Mouse (Mus musculus) midbrain, embryonic 14.5 days (tissue): Measurements from ENCODE around the gene Snap23. TPM values are rescaled to one million over a fixed set of nuclear protein-coding genes. Genes with fewer than 3 reads are reported as not detected.
A peak's percentile ranks its signal among the peaks of the same experiment; 100 is the strongest.

Experiments
- ATAC-seq: fragments of 200-750 bp; cut with Nextera tagmentation; 2 replicates; pipeline ENCODE4 v1.8.0; 2017; ENCODE audit warnings: moderate number of reproducible peaks, moderate library complexity; ENCODE audit not compliant: low FRiP score, low TSS enrichment
- DNase-seq: peaks from one replicate; pipeline ENCODE4 v3.0.0-alpha.2; 2015
- H3K27ac ChIP-seq: fragments of 300-500 bp; sonication (generic); replicated peaks from 2 replicates; pipeline ENCODE4 v1.5.1; 2014; ENCODE audit warnings: mild to moderate bottlenecking, low read depth, low read length, moderate library complexity
- H3K27me3 ChIP-seq: fragments of 300-500 bp; sonication (generic); 2 replicates; pipeline ENCODE4 v1.6.1; 2014; ENCODE audit warnings: low read length, control low read depth, mixed read lengths; ENCODE audit not compliant: control insufficient read depth, insufficient read depth
- H3K36me3 ChIP-seq: fragments of 300-500 bp; sonication (generic); 2 replicates; pipeline ENCODE4 v1.6.1; 2014; ENCODE audit warnings: low read length, control low read depth; ENCODE audit not compliant: control insufficient read depth, insufficient read depth
- H3K4me1 ChIP-seq: fragments of 300-500 bp; sonication (generic); 2 replicates; pipeline ENCODE4 v1.6.1; 2014; ENCODE audit warnings: mild to moderate bottlenecking, antibody characterized with exemption, low read length, control low read depth; ENCODE audit not compliant: control insufficient read depth, insufficient read depth
- H3K4me2 ChIP-seq: fragments of 300-500 bp; sonication (generic); 2 replicates; pipeline ENCODE4 v1.6.1; 2014; ENCODE audit warnings: mild to moderate bottlenecking, low read length, moderate library complexity
- H3K4me3 ChIP-seq: fragments of 300-500 bp; sonication (generic); replicated peaks from 2 replicates; pipeline ENCODE4 v1.5.1; 2014; ENCODE audit warnings: low read depth, low read length
- H3K9ac ChIP-seq: fragments of 300-500 bp; sonication (generic); replicated peaks from 2 replicates; pipeline ENCODE4 v1.6.1; 2014; ENCODE audit warnings: mild to moderate bottlenecking, low read length, moderate library complexity
- H3K9me3 ChIP-seq: fragments of 300-500 bp; sonication (generic); 2 replicates; pipeline ENCODE4 v1.6.1; 2016; ENCODE audit warnings: low read length, control low read depth, mixed read lengths; ENCODE audit not compliant: control insufficient read depth
- WGBS: fragments of 180-500 bp; shearing (Covaris S2); extraction: QIAGEN DNeasy Blood & Tissue Kit; methylation state at CpG from one replicate; pipeline ENCODE4 v1.1.7; 2014; 5-methylcytosine and 5-hydroxymethylcytosine counted together
- polyA plus RNA-seq: library from polyadenylated mRNA; unstranded; fragments of >200 nt; fragmentation: Nextera tagmentation; extraction: Ambion mirVana; gene quantifications from 2 replicates; pipeline ENCODE4 v1.2.1, GENCODE M21; 2014

The Snap23 gene
- polyA plus RNA-seq, 1 experiment from 2014 or later, result 20.2 TPM

DNA sequence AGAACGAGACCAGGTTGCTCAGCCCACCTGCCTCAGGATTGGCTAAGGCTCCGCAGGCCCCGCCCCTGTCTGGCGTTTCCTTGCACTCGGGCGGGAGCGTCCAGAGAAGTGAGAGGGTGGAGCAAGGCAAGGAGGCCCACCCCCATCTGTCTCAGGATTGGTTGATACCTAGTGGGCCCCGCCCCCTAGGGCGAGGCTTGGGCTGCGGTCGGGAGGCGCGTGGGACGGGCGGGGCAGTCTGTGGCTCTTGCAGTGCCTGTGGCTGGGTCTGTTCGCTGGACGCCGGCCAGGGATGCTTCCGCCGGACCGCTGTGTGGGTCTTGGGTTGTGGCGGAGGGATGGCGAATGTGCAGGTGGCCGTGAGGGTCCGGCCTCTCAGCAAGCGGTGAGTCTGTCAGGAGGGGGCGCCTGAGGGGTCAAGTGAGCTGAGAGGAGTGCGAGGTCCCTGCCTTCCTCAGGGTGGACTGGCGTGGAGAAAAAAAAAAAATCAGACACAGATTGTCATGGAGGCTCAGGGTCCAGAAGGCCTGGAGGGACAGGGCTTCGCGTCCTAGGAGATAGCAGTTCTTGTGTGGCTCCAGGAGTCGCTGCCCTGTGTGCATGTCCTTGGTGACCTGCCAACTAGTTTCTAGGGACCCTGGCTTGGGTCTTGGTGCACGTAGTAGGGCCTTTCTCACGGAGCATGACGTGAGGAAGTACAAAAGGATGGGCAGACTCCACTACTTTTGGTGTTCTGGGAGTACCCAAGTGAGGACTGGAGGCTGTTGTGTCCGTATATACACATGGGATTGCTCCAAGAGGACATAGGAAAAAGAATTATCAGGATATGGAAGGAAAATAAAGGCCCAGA, 61.6 kb downstream of the Snap23 start, which contains the start of gene Stard9:
Gene Stard9 (plus strand): TSS at position 236 of the 850 bp plus-strand sequence.
- H3K27ac ChIP-seq, result peak within 1 kb of the TSS; percentile 71
- peak within 1 kb of the TSS; percentile 70 for H3K9ac ChIP-seq
- no peaks in the 10 kb centered on the region for H3K27me3 ChIP-seq
- DNase-seq, result peak; percentile 99
- no peaks in the 10 kb centered on the region for H3K9me3 ChIP-seq
- peak within 1 kb of the TSS; percentile 63 for H3K4me2 ChIP-seq
- no peaks in the 10 kb centered on the region for H3K36me3 ChIP-seq
- 2% methylated on average over 35 of the region's 36 CpGs for WGBS
- peak within 1 kb of the TSS; percentile 55 for H3K4me3 ChIP-seq
- ATAC-seq, result peak; percentile 100
- H3K4me1 ChIP-seq, result peaks cover 8% of the 10 kb centered on the region; the same call in 1 of the 2 replicates

DNA sequence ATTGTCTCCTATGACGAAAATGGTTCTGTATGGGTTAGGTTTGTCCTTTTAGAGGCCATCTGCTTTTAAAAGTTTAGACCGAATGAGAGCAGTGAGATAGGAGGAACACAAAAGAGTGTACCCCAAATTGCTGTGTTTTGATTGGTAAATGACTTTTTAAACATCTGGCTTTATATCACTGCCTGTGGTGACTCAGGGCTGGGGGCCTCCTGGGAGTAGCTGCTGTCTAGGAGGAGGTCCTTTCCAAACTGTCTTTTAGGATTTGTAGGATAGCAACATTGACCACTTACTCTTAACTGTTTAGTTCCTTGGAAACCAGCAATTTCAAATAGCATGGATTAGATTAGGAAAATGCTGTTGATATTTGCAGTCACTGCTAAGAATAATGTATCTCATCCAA, 62.8 kb downstream of the Snap23 start:
- no peak for ATAC-seq
- Histone ChIP-seq H3K9me3 (no peaks in the 10 kb centered on the region), H3K4me1 (peaks cover 8% of the 10 kb centered on the region; the same call in 1 of the 2 replicates), H3K36me3 (no peaks in the 10 kb centered on the region), H3K4me3 (no peak overlapping the region), H3K9ac (no peak overlapping the region), H3K27me3 (no peaks in the 10 kb centered on the region), H3K4me2 (no peak overlapping the region), H3K27ac (no peak overlapping the region)
- 83% methylated on average over 2 of the region's 2 CpGs for WGBS
- DNase-seq, result no peak

DNA sequence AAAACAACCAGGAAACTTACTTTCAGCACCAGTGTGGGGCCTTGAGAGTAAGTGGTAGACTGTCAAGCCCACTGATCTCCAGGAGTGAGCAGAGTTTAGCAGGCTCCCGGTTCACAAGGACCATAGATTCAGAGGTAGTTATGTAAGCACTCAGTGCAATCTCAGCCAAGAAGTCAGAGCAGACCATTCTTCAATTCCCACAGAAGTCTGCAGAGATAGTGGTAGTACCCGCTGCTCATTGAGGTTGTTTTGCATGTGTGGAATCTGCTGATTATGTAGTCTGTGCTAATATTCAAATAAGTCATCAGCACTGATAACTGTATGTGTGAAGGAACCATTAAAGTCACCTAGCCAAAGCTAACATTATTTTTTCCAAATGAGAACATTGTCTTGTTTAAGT, 63.2 kb downstream of the Snap23 start:
- H3K9me3 ChIP-seq, result no peaks in the 10 kb centered on the region
- WGBS, result 78% methylated on average over 2 of the region's 2 CpGs
- H3K27ac ChIP-seq, result no peak overlapping the region
- no peak overlapping the region for H3K4me2 ChIP-seq
- no peak overlapping the region for H3K9ac ChIP-seq
- ATAC-seq (no peak), DNase-seq (no peak)
- no peaks in the 10 kb centered on the region for H3K27me3 ChIP-seq
- H3K4me1 ChIP-seq, result peaks cover 8% of the 10 kb centered on the region; the same call in 1 of the 2 replicates
- H3K4me3 ChIP-seq, result no peak overlapping the region
- H3K36me3 ChIP-seq, result no peaks in the 10 kb centered on the region

DNA sequence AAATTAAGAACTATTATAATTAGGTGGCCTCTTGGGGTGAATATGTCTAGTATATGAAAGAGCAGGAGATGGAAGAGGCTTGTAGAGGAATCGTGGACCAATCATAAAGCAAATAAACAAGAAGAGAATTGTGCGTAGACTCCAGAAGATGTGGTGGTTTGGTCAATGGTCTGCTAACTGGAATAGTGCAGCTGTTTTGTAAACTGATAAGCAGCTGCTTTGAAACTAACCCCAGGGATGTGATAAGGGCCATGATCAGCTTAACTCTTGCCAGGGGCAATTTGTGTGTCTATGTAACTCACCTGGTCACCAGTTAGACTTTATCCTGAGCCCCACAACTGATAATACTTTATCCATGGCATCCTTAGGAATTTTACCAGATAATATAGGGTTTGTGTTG, 64.0 kb downstream of the Snap23 start:
- ATAC-seq, result no peak
- no peak overlapping the region for H3K9ac ChIP-seq

DNA sequence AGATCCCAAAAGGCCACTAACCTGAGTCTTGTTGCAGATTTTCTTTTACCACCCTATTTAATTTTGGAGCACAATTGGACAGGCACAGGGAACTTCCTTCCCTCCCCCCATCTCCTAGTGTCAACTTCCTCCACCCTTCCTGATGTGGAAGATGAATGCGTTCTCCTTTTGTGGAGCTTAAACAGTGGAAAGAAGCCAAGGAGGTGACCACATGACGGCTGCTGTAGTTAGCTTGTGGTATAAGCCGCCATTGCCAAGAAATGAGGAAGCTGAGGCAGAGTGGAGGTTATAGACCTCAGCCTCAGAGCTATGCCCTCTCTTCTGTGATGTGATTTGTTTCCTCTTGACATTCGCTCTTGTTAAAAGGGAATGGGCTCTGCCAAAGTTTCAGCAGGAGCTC, 64.5 kb downstream of the Snap23 start:
- no peaks in the 10 kb centered on the region for H3K9me3 ChIP-seq
- H3K4me2 ChIP-seq, result no peak overlapping the region
- H3K9ac ChIP-seq, result no peak overlapping the region
- H3K27me3 ChIP-seq, result no peaks in the 10 kb centered on the region
- DNase-seq, result no peak
- no peak for ATAC-seq
- no peak overlapping the region for H3K27ac ChIP-seq
- WGBS, result 91% methylated on average over 4 of the region's 4 CpGs
- no peak overlapping the region for H3K4me3 ChIP-seq
- H3K36me3 ChIP-seq, result no peaks in the 10 kb centered on the region
- H3K4me1 ChIP-seq, result peaks cover 8% of the 10 kb centered on the region; the same call in 1 of the 2 replicates

More for the DNA sequence above, 64.0 kb downstream of the Snap23 start:
- H3K4me2 ChIP-seq, result no peak overlapping the region
- H3K27me3 ChIP-seq, result no peaks in the 10 kb centered on the region
- 92% methylated on average over 2 of the region's 2 CpGs for WGBS
- H3K4me3 ChIP-seq, result no peak overlapping the region
- H3K9me3 ChIP-seq, result no peaks in the 10 kb centered on the region
- no peak for DNase-seq
- no peaks in the 10 kb centered on the region for H3K36me3 ChIP-seq
- H3K4me1 ChIP-seq, result peaks cover 8% of the 10 kb centered on the region; the same call in 1 of the 2 replicates
- no peak overlapping the region for H3K27ac ChIP-seq

DNA sequence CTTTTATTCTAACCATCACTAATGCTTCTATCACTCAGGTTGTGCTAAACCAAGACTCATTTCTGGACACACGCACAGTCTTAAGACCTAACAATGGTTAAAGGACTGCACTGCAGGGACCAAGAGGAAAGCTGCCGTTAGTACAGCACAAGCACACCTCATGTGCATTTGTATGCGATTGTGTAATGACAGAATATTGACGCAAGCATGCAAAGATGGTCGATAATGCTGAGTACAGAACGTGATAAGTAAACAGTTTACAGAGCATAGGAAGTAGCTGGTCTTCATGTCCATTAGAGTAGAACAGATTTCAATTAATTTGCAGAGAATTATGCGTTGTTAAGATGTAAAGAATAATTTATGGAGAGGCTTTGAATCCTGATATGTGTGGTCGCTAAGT, 73.4 kb downstream of the Snap23 start:
- no peak for ATAC-seq
- Histone ChIP-seq H3K27ac (no peak overlapping the region), H3K4me2 (no peak overlapping the region), H3K27me3 (no peaks in the 10 kb centered on the region), H3K4me1 (no peaks in the 10 kb centered on the region), H3K9me3 (no peaks in the 10 kb centered on the region), H3K4me3 (no peak overlapping the region), H3K36me3 (no peaks in the 10 kb centered on the region), H3K9ac (no peak overlapping the region)
- DNase-seq, result no peak
- 92% methylated on average over 8 of the region's 8 CpGs for WGBS

DNA sequence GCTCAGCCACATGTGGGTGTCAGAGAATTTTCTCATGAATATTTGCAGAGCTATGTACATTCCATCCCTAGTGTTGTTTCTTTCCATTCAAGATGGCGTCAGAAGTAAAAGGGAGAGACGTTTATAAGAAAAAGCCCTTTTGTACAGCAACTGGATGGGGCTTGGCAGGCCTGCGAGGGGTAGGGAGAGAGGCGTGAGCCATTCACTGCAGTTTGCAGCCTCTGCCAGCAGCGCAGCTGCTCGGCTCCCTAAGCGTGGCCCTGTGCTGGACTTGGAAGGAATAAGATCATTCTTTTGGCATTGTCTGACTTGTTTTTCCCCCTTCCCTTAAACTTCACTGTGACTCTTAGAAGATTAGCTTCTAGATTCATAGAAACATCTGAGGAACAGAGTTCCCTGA, 76.4 kb downstream of the Snap23 start:
- peak; percentile 27 for DNase-seq
- ATAC-seq, result no peak
- Histone ChIP-seq H3K36me3 (no peaks in the 10 kb centered on the region), H3K4me3 (no peak overlapping the region), H3K27ac (no peak overlapping the region), H3K9ac (no peak overlapping the region), H3K4me2 (no peak overlapping the region), H3K4me1 (no peaks in the 10 kb centered on the region), H3K27me3 (no peaks in the 10 kb centered on the region), H3K9me3 (no peaks in the 10 kb centered on the region)
- 56% methylated on average over 7 of the region's 7 CpGs for WGBS

DNA sequence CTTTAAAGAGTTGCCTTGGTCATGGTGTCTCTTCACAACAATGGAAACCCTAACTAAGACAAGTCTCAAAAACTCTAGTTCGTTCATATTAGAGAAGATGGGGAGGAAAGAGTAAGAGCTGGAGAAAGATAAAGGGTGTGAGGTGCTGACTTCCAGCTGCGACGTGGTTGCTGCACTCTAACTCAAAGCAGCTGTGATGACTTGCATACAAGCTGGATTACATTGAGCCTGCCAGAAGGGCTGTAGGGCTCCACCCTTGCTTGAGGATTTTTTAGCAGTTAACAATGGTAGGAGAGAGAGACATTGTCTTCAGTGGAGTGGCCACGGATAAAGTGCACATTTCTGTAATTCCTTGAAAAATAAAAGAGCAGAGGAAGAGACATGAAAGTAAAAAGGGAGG, 79.3 kb downstream of the Snap23 start:
- ATAC-seq (no peak), DNase-seq (no peak)
- Histone ChIP-seq H3K9me3 (no peaks in the 10 kb centered on the region), H3K9ac (no peak overlapping the region), H3K27me3 (no peaks in the 10 kb centered on the region), H3K27ac (no peak overlapping the region), H3K4me2 (no peak overlapping the region), H3K4me3 (no peak overlapping the region), H3K4me1 (no peaks in the 10 kb centered on the region), H3K36me3 (no peaks in the 10 kb centered on the region)
- 60% methylated on average over 4 of the region's 4 CpGs for WGBS
